Mouse (Mus musculus) left cerebral cortex, adult 18-20 months (tissue): ENCODE results near the gene Gm10053. TPM values are rescaled to one million over a fixed set of nuclear protein-coding genes. Genes with fewer than 3 reads are reported as not detected.
A peak's percentile ranks its signal among the peaks of the same experiment; 100 is the strongest.
"Not testable (repeated sequence)": the region's sequence is repeated elsewhere in the genome, so short reads cannot be mapped to it uniquely, and the experiment has no call there.

Source experiments
- DNase-seq, 2 experiments: peaks; one replicate each; pipeline ENCODE4 v3.0.0; 2021 to 2022; ENCODE audit warnings: low spot score in 2 of 2, mixed read lengths in 1 of 2
- long read RNA-seq, 2 experiments: library from polyadenylated mRNA; stranded (forward); transcript quantifications; one replicate each; pipeline ENCODE4 v2.0.0; 2021
- total RNA-seq, 2 experiments: library from RNA; stranded (reverse); gene quantifications; 2 replicates each; pipeline ENCODE4 v1.2.3; 2021

Gene Gm10053
- total RNA-seq: 100 to 1,000 TPM; 185 to 209 TPM
- long read RNA-seq, experiment 1, partial matches to known transcripts: 0 of 1 reads
- long read RNA-seq, experiment 1, other reads (novel, unspliced or antisense): 0 of 1 reads
- long read RNA-seq, experiment 2, partial matches to known transcripts: 0 of 2 reads
- long read RNA-seq, experiment 2, other reads (novel, unspliced or antisense): 0 of 2 reads

- not testable (repeated sequence) for DNase-seq
Measured at GRCm38 (mm10) chr19:24875129-24875870, at the start of gene Gm10053. Gm10053 (plus strand) TSS chr19:24875686.

GRCm38 (mm10) chr19:24842080-24842479 is 33.4 kb upstream of the Gm10053 start:
- no peak for DNase-seq

GRCm38 (mm10) chr19:24845007-24845546 is 30.4 kb upstream of the Gm10053 start:
- no peak for DNase-seq

GRCm38 (mm10) chr19:24848345-24848744 is 27.1 kb upstream of the Gm10053 start:
- no peak for DNase-seq

DNA sequence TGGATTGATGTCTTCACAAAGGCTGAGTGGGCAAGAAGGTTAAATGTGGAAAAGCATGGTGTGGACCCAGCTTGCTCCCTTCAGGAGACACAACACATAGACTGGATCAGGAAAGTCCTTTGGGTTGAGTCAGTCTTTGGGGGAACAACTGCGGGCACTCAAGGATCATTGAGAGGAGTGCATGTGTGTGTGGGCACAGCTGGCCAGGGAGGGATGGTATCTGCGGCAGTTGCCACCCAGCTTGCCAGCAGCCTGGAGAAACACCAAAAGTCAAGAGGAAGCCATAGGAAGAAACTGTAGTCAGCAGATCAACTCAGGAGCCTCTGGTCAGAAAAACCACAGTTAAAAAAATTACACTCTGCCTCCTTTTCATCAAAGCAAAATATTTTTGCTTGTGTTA is 26.6 kb upstream of the Gm10053 start:
- no peak for DNase-seq

DNA sequence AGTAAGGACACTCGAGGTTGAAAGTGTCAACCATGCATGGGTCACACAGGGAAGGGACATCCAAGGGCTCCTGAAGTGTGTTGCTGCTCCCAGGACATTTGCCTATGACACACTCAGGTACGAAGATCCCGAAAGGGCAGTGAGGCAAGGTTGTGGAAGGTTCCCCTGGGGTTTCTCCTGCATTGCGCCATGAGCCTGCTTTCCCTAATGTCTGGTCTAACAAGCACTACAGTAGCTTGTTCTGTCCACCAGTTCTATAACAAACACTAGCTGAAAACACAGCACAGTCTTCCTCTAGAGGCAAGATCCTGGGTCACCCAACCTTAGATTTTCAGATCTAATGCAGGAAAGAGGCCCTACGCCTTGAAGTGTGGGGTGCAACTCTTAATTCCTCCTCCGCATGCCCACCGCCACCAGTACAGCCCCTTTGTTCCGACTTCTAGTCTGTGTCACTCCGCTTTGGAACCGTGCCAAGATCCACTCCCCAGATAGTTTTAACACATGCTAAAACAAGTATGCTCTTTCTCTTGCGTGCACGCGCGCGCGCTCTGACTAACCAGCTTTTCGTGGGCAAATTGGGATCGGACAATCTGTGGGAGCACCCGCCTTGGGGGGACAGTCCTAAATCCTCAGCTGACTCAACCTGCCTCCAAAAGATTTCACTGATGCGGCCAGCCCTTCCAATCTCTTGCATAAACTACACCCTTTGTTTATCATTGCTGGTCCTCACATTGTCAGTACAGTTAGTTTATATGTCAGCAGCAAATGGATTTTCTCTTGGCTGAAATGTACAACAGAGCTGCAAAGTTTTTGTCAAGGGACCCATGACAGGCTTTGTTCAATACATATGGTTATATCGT is 23.8 kb upstream of the Gm10053 start:
- no peak for DNase-seq

DNA sequence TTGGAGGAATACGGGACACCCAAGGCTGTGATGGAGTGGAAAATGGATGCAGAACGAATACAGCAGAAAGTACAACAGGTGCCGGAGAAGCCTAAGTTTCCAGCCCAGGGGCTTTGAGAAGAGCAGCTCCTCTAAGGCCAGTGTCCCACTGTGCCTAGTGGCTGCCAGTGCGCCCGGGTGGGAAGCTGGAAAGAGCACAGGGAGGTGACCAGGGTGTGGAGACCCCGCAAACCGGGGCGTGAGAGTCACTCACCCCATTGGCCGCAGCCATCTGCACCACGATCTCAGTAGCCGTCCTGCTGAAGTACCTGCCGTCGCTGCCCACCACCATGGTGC is 14.2 kb upstream of the Gm10053 start:
- DNase-seq: no peak

DNA sequence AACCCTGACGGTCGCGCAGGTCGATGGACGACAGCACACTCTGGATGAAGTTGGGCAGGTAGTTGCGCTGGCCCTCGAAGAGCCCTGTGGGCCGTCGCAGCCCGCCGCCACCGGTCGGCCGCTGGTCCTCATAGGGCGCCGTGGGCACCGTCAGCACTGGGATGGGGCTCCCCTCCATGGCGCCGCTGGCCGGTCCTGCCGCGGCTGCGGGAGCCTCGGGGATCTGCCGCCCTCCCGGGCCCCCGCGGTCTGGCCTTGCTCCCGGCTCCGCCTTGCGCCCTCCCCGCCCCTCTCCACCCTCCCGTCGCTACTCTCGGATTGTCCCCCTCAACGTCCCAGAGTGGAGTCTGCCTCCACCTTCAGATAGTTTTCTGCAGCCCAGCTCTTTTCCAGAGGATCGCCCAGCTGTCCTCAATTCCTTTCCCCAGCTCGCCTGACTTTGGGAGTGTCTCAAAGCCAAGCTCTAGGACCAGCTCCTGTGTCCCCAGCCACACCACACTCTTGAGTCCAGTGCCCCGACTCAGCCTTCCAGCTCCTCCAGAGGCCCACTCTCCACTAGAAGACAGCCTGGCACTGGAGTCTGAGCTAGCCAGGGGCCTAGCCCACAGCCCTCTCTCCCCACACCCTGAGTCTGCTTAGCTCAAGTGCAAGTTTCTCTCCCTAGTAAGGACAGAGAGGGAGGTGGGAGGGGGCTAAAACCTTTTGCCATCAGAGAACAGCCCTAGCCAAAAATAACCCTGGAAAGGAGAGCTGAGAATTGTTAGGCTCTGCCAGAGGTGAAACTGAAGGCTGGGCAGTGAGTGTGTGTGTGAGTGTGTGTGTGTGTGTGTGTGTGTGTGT is 13.7 kb upstream of the Gm10053 start, which contains the start of gene Pgm5:
Gene Pgm5 (minus strand): TSS at position 244 of the 840 bp plus-strand sequence.
- DNase-seq: no peak

DNA sequence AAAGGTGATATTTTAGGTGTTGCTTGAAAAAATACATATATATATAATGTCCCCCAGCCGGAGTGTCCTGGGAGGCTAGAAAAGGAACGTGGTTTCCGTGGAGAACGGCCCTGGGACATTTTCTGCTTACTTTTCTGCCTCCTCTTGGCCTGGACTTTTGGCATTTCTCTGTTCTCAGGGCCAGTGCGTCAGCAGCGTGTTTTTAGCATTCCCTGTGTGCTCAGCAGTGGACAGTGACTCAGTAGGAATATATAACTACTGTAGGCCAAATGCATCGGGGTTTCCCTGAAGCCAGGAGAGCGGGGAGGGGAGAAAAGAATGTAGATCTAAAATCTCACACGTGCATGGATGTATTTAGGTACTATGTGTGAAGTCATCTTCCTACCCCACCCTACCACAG is 10.1 kb upstream of the Gm10053 start:
- no peak for DNase-seq

DNA sequence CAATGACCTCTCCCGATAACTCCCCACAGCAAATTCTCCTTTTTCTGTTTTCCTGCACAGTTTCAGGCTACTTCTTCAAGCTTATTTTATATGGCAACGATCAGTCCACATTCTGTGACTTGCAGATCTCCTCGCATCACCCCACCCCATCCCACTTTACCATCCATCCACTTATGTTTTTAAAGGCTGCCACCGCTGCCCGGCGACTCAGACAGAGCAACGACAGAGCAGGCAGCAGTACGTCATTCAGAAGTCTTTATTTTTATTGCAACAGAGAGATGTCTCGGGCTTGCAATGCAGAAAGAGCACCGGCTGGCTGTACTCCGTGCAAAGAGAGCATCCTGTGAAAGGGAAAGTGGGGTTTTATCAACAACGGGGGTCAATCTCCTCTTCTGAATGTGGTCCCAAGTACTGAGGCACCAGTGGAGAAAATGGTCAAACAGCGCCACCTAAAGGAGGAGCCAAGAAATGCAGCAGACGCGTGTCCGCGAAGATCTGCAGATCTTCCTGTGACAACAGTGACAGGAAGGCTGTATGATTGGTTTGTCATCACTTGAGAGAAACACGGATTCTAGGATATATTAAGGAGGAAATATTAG is 4.3 kb upstream of the Gm10053 start:
- DNase-seq: peak; percentile 75 to 79

DNA sequence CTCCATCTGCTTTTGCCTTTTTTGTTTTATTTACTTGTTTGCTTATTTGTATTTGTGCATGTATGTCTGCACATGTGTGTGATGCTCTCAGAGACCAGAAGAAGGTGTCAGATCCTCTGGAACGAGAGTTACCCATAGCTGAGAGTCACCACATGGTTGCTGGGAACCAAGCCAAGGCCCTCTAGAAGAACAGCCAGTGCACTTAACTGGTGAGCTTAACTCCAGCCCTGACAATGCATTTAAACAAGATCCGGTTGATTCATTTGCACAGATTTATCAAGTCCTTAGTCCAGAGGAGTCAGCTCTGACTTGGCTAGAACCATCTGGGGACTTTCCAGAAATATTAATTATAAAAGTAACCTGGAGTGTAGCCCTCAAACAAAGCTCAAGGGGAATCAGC is 1.6 kb upstream of the Gm10053 start:
- no peak for DNase-seq

GRCm38 (mm10) chr19:24881237-24881636 is 5.8 kb downstream of the Gm10053 start:
- no peak for DNase-seq

GRCm38 (mm10) chr19:24885504-24885903 is 10.0 kb downstream of the Gm10053 start:
- peak; percentile 51 to 59 for DNase-seq

DNA sequence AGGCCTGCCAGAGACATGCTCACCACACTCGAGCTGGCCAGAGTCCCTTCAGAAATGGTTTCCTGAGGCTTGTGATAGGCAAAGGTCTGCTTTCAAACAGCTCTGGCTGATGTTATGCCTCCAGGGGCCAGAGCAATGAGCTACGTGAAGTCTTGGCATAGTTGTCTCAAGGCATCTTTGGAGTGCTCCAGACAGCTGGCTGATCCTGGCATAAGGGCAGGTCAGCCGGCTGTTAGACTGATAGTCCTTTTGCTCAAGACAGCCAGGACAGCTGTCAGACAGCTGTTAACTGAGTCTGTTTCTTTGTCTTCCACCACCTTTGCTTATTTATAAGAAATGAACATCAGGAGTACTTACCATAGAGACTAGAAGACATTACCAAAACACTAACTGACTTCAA is 11.4 kb downstream of the Gm10053 start:
- no peak for DNase-seq

- no peak for DNase-seq
Measured at GRCm38 (mm10) chr19:24896536-24896935, 21.1 kb downstream of the Gm10053 start.

DNA sequence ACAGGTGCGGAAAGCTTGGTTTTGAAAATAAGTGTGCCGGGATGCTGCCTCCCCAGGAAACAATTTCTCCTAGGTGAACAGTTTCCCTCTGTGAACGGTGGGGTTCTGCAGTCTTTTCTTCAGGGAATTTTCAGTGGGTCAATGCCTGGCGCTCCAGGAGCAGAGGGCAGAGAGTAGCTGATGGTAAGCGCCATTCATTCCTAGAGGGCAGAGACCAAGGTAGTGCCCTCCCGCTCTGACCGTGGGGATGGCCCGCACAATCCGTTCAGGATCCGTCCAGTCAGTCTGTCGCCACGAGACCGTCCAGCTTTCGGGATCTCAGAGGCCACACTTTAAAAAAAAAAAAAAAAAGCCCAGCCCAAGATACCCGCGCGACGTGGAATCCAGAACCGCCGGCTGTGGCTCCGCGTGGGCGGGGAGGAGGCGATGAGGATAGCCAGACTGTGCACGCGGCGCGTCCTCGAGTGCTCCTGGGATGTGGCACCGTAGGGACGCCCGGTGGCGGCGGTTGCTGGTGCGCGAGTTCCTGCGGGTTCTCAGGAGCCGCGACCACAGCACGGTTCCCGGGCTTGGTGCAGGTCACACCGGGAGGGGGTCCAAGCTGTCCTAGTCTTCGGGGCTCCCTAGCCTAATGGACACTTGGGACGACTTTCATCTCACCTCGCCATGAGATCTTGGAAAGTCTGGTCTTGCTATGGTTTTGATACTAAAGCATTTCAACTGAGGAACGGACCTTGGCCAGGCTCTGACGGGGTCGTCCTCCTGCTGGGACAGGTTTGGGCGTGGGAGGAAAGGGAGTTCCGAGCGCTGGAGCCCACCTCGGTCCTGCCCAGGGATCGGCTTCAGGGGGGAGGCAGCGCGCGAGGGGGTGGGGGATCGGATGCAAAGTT is 21.8 kb downstream of the Gm10053 start:
- no peak for DNase-seq

DNA sequence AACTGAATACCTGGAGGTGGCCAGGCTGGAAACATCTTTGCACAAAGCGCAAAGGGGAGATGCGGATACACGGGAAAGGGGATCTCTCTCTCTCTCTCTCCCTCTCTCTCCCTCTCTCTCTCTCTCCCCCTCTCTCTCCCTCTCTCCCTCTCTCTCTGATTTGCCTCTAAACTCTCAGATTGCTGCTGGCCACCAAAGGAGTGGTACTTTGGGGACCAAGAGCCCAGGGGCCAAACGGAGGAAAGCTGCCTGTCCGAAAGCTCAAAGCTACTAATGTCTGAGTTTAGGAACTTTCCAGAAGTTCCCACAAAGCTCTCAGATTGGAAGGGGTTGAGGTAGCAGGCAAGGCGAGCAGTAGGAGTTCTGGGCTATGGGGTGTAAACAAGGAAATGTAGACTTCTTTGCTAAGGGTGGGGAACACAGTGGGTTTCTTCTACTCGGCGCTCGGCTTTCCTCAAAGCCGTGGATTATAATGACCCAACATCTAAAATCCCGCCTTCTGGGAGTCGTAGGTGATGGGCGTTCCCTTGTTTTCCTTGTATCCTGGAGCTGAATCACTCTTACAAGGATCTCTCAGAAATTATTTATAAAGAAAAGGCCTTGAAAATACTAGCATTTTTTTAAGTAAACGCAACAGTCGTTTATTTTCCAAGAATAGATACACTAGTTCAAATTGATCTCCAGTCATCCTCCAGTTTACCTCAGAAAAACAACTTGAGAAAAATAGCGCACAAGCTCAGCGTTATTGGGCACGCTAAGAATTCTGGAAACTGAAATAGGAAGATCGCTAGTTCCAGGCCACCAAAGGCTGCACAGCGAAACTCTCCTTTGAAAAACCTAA is 22.6 kb downstream of the Gm10053 start:
- DNase-seq: no peak
